Mouse (Mus musculus): ENCODE measurements around the gene Lmx1a.
A peak's percentile ranks its signal among the peaks of the same experiment; 100 is the strongest.

Gene Lmx1a

DNA sequence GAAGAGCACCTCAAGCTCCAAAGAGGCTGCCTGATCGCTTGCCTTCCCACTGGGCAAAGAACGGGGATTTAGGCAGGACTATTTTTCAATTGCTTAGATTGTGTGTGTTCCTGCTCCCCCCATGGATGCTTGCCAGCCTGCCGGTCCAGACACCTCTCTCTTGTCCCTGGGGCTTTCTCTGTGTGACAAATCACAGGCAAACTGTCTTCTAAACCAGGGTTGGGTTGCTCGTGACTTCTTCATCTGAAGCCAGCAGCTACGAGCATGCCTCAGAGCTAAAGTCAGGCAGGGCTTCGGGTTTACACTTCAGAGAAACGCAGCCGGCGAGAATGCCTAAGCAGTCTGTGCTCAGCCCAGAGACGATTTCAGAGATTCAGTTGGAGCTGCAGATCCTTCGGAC lies 189.3 kb downstream of the Lmx1a start:
- DNase-seq (ENCODE audit: low read depth, low spot score) = no peak

DNA sequence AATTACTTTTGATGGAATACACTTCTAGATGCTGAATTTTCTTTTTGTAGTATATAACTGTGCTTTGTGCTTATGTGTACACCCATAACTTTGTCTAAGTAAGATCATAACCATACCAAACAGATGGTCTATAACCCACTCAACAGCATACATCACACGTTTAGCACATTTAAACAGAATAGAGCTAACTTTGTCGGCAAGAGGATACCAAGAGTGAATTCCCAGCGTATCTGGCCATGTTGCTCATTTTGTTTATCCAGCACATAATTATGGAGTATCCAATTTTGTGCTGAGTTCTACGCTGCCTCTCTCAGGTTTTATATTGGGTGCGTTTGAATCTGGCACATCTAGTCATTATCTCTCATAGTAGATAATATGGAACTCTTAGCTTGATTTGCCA lies 196.7 kb downstream of the Lmx1a start:
- no peak for DNase-seq (ENCODE audit: low read depth, low spot score)

DNA sequence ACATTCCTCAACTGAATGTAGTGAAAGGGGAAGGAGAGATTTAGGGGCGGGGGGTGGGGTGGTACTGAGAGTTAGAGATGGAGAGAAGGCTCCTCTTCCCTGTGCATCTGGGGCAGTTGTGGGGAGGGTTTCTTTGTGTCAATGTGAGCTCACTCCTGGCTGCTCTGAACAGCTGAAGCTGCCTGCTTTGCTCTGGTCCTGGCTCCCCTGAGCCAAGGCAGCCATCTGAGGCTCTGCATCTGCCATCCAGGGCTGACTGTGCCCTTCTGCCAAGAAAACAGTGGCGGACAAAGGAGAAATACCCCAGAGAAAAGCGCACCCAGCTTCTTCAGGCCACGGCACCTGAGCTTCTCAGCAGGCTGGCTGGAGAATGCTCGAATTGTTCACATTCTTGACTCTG lies 199.1 kb downstream of the Lmx1a start:
- no peak for DNase-seq (ENCODE audit: low read depth, low spot score)

DNA sequence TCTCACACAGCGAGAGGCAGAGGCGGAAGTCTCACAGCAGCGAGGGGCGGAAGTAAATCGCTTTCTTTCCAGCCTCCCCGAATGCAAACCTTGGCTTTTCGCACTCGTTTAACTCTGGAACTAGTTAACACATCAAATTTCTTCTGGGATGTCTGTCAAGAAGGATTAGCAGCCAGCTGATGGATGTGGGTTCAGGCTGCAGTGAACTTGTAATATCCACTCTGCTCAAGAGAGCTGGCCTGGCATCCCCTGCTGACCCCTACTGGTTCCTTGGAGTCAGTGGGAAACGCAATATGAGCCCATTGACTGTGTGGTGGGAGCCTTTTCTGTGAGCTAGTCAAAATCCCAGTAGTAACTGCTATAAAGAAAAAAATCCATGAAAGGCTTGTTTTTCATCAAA lies 199.8 kb downstream of the Lmx1a start:
- peak; percentile 48 for DNase-seq (ENCODE audit: low read depth, low spot score)

DNA sequence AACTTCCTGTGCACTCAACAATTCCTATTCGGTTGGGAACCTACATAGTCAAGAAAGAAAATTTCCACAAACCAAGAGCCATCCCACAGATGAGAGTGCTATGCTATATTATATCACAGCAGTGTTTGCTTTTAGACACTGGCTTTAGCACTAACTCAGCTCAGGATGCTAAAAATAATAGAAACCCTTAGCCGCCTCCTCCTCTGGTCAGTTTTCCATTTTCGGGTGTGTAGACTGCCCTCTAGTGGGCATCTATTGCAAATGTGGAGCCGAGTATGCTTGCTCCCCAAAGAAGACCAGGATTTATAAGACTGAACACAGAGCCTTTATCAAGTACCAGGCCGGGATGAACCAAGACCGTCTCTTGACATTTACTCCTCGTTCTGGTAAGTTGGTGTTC lies 207.2 kb downstream of the Lmx1a start:
- peak; percentile 76 for DNase-seq (ENCODE audit: low read depth, low spot score)

Data from ES-CJ7 (cell line).